Mouse (Mus musculus) kidney, postnatal 36 days (tissue): ENCODE measurements around the gene Galm.
A peak's percentile ranks its signal among the peaks of the same experiment; 100 is the strongest.
"Not testable (repeated sequence)": the region's sequence is repeated elsewhere in the genome, so short reads cannot be mapped to it uniquely, and the experiment has no call there.

Source experiments
- DNase-seq, 2 experiments: peaks; one replicate each; pipeline ENCODE4 v3.0.0; 2021 to 2022; ENCODE audit warnings: mixed read lengths in 2 of 2

Gene Galm

DNA sequence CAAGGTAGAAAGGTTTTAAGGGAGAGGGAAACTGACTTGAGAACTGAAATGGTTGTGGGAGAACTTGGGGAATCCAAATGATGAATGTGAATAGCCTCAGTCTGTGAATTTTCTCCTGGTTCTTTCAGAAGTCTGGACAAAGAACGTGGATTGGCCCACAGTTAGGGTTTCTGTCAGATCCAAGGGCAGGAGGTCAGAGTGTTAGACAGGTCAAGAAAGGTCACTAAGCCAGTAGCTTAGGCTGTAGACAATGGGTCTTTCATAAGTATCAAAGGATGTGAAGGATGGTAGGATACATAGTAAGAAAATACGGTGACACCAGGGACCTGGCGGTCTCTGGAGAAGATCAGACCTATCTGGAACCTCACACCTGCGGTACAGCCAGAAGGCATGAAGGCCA, 40.2 kb downstream of the Galm start:
- no peak for DNase-seq

DNA sequence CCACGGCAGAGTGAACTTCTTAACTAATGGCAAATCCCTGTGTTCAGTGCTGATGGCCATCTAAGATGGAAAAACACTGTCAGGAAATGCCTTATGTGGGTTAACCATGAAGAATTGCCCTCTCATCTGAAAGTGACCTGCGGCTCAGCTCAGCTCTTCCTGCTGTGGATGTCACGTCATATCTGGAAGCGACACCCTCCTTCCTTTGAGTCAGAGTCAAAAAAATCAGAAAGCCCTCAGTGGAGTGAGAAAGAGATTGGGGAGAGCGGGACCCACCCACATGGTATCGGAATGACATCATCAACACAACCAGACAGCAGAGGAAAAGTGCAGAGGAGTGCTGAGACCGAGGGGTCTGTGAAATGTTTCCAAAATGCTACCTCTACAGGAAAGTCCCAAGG, 40.6 kb downstream of the Galm start:
- peak; percentile 39 to 44 for DNase-seq

DNA sequence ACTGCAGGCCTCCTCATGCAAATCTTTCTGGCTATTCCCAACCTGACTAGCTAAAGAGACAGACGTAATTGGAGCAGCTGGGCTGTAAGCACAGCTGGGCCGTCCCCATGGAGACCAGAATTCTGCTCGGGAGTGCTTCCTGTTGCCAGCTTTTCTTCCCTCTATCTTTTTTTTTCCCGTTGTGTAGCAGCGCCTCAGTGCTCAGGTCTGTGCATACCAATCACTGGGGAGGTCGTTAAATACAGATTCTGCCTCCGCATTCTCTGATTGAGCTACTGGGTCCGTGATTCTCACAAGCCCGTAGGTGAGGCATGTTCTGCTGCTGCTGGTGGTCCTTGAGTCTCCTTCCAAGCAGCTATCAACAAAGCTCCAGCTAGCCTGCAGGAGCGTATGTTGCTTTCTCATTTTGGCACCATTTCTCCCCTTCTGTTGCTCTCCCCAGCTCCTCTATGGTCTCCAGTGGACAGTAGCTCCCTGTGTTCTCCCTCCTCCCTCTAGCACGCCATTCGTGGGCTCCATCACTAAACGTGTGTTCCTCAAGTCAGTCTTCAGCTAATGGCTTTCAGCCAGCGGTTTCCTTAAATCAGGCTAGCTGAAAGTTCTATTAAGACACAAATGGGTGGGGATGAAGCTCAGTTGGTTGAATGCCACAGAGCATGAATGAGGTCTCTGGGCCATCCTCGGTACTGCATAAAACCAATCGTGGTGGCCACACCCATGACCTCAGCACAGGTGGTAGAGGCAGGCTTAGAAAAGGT, 41.3 kb downstream of the Galm start:
- peak in 1 of 2 experiments; percentile 18 for DNase-seq

DNA sequence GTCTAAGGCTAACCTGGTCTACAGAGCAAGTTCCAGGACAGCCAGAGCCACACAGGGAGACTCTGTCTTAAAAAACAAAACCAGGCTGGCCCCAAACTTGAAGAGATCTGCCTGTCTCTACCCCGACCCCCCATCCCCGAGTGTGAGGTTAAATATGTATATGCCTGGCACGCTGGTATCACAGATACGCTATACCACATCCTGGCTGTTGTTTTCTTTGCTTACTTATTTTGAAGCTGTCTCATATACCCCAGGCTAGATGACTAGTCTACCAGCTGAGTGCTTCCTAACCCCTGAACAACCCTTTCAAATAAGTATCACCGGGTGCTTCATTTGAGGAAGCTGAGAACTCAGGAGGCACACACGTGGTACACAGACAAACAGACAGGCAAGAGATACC, 42.5 kb downstream of the Galm start:
- no peak for DNase-seq

DNA sequence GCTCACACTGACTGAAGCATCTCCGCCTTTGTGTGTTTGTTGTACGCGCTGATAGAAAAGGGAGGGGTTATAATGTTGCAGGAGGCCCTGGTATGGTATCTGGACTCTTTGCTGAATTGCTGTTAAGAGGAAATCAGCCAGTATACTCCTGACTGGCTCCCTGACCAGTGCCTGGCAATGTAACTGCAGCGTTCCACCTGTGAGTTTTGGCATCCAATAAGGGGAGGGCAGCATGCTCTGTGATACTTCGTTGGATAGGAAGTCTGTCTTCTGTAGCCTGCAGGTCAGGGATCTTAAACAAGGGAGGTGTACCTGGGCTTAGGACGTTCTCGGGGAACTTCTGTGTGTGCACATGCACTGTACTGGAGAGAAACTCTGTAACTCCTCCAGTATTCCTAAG, 43.7 kb downstream of the Galm start:
- DNase-seq: no peak

DNA sequence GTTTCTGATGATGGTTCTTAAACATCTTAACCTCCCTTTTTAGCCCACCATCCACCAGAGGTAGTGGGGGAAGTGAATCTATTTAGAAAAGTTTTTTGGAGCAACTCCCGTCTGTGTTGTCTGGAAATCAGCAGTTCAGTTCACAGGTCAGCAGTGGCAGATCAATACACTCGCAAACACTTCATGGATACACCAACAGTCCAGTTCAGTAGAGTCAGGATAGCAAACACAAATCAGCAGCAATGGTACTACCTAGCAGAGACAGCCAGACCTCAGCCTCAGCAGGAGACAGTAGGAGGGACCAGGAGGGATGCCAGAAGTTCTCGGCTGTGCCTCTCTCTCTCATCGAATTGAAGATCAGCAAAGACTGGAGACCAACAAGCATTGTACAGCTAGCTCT, 44.7 kb downstream of the Galm start:
- DNase-seq: no peak

DNA sequence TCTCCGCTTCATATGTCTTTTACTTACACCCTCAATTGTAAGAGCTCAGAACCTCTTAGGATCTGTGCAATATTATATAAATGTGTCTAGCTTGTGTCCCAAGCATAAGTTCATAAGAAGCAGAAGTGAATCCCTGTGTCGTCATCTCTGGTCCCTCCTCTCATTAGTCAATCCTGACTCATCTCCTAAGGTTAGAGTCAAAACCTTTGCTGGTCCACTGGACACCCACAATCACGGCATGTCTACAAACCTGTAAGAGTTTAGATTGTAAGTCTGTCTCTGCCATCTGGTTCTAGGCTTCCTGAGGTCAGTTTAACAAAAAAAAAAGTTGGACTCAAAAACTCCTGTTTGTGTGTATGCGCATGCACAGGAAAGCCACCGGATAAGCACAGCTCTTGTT, 45.5 kb downstream of the Galm start:
- no peak for DNase-seq

DNA sequence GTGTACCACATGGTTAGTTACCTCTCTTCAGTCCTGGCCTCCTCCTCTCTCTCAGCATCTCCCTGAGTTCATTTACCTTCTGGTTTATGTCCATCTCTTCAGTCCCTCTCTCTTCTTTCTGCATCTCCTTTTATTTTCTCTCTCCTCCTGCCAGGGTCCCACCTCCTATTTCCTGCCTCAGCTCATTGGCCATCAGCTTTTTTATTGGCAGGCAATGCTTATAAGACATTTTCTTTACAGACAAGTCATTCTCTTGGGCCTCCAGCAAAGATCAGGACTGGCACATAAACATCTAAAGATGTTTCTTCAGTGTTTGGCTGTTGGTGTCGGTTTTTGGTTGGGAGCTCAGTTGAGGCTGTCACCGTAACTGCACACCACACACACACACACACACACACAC, 46.4 kb downstream of the Galm start:
- no peak for DNase-seq

DNA sequence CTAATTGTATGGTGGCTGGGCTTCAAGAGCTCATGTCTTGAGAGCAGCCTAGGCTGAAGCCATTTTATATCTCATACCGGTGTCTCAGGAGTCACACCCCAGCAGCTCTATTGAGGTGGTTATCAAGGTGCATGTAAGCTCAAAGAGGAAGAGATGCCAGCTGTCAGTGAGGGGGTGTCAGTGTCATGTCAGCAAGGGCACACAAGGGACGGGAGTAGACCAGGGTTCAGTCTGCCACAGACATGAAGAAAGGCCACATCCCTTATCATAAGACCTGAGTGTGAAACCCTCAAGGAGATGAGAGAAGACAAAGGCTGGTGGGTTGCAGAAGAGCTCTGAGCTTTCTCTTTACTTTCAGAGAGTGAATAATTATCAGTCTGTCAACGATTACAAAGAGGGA, 46.9 kb downstream of the Galm start:
- DNase-seq: no peak

DNA sequence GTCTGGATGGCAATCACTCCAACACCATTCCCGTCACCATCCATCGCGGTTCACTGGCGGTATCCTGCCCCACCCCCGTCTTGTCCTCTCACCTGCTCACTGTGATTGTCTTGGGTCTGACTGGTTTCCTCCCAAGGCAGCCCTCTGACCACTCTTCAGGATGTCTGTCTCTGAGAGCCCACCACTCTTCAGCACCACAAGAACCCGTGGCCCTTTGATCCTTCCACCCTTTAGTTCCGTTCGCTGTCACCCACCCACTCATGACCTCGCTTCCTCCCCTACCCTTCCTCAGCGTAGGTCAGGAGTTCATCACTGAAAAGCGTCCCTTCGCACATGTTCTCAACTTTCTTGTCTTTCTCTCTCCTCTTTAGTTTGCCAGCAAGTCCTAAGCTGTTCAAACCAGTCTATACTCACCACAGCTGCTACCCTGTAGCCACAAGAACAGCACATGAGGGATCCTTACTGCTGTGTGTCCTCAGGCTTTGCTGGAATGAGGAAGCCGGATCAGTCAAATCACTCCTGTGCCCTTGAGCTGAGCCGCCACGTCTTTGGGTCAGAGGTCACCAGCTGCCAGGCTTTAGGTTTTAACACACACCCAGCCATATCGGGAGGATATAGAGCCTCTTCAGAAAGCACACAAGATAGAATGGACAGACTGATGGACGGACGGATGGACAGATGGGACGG, 47.6 kb downstream of the Galm start:
- no peak for DNase-seq

DNA sequence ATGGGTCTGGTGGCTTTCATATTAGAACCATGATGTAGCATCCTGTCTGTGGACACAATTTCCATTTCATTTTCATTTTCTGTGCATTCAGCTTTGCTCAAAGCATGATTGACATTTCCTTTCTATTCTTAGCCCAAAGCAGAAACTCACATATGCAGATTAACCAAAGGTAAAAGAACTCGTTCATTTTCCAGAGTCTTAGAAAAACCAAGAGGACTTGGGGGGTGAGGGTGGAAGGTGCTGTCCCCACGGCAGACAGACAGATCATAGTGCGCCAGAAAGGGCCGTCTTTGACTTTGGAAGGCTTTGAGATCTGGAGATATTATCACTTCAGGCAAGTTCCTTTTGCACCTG, 48.1 kb downstream of the Galm start:
- DNase-seq: no peak

DNA sequence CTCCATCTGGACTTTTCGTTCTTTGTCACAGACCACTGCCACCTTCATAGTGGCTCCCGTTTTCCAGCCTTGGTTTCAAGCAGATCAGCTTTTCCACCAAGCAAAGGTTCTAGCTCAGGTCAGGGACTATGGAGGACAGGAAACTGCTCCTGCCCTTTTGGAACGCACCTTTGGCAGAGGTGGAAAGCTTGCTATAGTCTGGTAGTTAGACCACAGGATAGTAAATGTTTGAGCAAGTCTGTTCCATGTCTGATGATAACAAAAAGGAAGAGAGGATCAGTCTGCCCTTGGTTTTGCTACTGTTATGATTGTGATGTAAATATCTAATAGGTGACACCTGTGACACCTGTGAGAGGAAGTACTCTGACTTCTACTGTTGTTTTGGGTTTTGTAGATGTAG, 48.7 kb downstream of the Galm start:
- no peak for DNase-seq

DNA sequence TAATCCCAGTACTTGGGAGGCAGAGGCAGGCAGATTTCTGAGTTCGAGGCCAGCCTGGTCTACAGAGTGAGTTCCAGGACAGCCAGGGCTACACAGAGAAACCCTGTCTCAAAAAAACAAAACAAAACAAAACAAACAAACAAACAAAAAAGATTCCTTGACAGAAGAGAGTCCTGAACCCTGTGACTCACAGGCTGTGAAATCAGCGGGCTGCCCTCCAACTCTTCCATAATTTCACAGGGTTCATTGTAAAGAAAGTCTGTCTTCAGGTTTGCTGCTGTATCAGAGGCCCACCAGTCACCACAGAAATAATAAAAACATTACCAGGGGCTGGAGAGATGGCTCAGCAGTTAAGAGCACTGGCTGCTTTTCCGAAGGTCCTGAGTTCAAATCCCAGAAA, 51.6 kb downstream of the Galm start:
- DNase-seq: not testable (repeated sequence)

DNA sequence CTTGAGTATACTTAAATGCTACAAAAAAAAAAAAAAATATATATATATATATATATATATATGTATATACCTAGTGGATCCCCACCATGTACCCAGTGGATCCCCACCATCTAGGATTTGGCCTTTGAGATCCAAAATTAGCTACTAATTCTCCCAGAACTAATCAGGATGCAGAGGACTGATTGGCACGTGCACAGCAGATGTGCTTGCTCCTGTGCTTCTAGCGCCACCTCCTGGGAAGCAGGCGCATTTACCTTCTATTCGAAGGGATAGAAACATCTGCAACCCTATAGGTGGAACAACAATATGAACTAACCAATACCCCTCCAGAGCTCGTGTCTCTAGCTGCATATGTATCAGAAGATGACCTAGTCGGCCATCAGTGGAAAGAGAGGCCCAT, 52.7 kb downstream of the Galm start:
- peak; percentile 81 to 88 for DNase-seq

DNA sequence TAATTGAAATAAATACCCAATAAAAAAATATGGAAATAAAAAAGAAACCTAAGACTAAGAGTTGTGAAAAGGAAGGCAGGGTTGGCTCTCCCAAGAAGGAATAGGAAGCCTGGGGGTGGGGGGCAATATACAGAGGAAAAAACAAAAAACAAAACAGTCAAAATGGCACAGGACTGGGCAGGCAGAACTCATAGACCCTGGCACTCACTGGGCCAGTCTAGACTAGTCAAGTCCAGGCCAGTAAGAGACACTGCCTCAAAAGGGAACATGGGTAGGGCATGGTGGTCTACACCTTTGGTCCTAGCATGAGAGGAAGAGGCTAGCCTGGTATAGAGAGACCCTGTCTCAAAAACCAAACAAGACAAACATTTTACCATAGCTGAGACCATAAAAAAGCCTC, 53.2 kb downstream of the Galm start:
- DNase-seq: no peak

DNA sequence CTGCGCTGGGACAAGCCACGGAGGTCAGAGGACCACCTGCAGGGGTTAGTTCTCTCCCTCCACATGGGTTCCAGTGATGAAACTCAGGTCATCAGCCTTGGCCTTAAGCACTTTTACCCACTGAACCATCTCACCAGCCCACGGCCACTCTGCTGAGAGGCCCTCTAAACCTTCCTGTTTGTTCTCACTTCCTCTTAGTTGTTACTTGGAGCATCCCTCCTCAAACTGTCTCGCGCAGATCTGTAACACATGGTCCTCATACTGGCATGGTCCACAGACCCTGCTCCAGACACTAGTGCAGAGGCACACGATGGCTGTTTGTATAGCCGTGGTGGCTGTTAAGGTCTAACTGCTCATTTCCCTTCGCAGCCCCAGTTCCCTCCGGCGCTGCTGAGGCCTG, 56.3 kb downstream of the Galm start:
- DNase-seq: no peak

DNA sequence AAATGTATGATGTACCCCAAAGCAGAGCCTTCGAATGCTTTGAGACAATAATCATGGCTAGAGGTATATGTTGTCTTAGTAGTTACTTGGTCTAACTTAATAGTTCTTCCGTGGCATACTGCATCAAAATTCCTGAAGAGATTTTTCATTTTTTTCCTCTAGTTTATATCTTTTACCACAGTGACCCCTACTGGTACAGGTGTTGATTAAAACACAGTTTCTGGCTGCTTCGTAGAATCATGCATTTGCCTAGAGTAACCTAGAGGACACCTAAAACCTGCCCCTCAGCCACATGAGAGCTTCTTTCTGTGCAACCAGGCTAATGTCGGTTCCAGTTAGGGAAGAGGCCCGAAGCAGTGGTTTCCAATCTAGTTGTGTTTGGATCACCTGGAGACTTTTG, 65.8 kb downstream of the Galm start:
- peak in 1 of 2 experiments; percentile 13 for DNase-seq

DNA sequence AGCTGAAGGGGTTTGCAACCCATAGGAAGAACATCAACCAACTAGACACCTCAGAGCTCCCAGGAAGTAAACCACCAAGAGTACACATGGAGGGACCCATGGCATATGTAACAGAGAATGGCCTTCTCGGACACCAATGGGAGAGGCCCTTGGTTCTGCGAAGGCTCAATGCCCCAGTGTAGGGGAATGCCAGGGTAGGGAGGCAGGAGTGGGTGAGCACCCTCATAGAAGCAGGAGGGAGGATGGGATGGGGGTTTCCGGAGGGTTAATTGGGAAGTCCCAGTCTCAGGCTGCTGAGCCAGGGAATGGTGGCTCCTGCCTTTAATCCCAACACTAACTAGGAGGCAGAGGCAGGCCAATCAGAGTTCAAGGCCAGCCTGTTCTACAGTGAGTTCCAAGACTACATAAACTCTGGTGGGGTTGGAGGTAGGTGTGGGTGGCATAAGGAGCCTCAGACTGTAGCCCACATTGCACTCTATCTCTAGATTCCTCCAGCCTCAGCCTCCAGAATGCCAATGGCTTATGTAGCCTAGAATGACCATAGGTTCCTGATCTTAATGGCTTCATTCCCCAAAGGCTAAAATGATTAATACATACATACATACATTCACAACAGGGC, 72.0 kb downstream of the Galm start:
- DNase-seq: no peak

DNA sequence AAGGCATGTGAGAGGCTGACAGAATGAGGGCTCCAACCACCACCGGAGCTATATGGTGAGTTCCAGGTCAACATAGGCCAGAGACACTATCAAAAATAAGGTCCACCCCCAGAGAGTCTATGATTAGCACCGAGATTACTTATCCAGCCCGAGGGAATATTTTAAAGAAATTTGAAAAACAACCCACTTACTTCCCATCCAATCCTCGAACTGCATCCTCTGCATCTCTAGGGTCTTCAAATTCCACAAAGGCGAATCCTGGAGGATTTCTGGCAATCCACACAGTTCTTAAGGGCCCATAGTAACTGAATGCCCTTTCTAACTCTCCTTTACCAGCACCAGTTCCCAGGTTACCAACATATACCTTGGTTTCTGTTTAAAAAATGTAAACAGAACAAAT, 78.4 kb downstream of the Galm start:
- DNase-seq: no peak

DNA sequence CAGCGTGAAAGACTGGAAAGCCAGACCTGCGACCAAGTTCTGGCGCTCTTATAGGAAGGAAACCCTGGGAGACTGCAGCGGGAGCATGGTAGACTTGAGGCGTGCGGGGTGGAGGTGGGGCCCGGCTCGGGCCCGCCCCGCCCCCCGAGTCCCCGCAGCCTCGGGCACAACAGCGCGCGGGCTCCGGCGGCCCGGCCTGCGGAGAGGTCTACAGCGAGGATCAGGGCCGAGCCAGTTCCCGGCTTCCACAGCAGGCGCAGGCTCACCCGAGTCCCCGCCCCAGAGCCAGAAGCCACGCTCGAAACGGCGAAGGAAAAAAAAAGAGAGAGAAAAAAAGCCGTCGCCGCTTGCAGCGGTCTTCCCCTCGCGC, 79.0 kb downstream of the Galm start:
- DNase-seq: peak; percentile 57 to 79

DNA sequence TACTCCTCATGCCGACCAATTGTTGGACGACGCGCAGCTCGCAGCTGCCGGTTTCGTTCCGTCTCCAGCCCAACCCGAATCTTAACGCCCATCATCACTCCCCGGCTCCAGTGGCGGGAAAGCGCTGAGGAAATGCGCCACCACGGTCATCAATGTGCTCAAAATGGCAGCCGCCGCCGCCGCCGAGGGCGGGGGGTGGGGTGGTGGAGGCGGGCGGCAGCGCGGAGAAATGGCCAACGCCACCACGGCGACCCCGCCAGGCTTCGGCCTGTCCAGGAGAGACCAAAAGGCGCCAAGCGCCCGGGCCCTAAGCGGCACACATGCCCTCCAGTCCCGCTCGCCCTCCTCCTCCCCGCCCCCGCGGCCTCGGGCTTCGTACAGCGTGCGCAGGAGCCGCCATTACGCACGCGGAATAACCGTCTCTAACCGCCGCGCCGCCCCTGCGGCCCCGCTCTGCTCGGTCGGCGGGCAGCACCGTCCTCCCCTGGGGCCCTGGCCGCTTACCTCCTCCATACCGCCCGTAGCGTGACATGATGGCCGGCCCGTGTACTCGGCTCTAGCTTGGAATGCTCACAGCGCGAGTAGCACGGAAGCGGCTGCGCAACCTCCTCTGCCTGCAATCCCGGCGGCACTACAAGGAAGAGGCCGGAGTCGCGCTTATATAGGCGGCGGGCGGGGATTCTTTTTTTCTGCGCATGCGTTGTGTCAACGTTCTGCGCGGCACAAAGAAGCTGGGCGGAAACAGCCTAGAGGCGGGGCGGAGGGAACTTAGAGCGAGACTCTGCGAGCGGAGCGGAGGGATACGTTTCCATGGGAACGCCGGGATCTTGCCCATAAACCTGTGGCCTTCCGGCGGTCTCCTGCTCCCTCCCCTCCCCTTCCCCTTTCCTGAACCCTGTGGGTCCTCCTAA, 79.7 kb downstream of the Galm start, which contains the start of the genes Srsf7 and Ttc39d:
Gene Srsf7, minus strand, starts transcription at position 637 of the 911 bp plus-strand sequence.
Gene Ttc39d, plus strand, starts transcription at position 790 of the 911 bp plus-strand sequence.
- DNase-seq: peak; percentile 98 to 99

DNA sequence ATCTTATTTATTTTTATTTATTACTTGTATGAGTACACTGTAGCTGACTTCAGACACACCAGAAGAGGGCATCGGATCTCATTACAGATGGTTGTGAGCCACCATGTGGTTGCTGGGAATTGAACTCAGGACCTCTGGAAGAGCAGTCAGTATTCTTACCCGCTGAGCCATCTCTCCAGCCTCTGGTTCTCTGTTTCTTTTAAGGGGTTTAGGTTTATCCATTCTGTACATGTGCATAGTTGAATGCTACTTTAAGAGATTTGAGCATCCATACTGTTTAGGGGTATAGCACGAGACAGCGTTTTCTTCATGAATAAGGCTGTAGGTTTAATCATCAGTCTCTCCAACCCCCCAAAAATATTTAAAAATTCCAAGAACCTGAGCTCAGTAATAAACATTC, 86.7 kb downstream of the Galm start:
- not testable (repeated sequence) for DNase-seq

DNA sequence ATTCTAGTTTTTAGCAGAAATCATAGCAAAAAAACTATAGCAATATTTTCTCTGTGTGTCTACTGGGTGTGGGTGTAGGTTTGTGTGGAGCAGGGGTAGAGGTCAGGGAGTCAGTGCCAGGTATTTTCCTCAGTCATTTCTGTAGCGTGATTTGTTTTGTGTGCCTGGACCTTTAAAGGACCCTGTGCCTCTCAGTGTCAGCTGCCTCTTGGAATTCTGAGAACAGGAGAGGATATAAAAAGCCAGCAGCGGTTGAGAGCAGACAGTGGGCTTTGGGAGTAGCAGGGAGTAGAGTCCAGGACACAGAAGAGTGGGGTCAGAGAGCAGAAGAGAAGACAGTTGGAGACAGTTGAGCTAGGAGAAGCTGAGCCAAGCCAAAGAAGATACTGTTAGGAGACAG, 92.9 kb downstream of the Galm start:
- DNase-seq: no peak
